Mouse (Mus musculus) lung, adult 2 months (tissue): ENCODE measurements around the gene 1700015F17Rik.

Experiments
- CTCF ChIP-seq: fragments of 200-500 bp; IDR thresholded peaks from 2 replicates; pipeline ENCODE4 v1.5.1; 2011; ENCODE audit warnings: mild to moderate bottlenecking, low read length, control low read depth; ENCODE audit not compliant: insufficient read depth
- POLR2A ChIP-seq: fragments of 200-500 bp; IDR thresholded peaks from 2 replicates; pipeline ENCODE4 v1.6.1; 2011; ENCODE audit warnings: low read depth, mild to moderate bottlenecking, control low read depth, low read length, borderline replicate concordance; ENCODE audit errors: extremely low read depth

GRCm38 (mm10) chr5:5465256-5465655 is 13.7 kb downstream of the 1700015F17Rik start:
- no peak for TF ChIP-seq CTCF
- no peak for TF ChIP-seq POLR2A
